Mouse (Mus musculus): ENCODE measurements around the gene Slit3.

The Slit3 gene

GRCm38 (mm10) chr11:35660967-35661366, 539.9 kb downstream of the Slit3 start:
- DNase-seq, result no peak

GRCm38 (mm10) chr11:35662945-35663344, 541.9 kb downstream of the Slit3 start:
- DNase-seq, result no peak

- peak in 1 of 2 experiments; percentile 28 for DNase-seq
Observed at GRCm38 (mm10) chr11:35663661-35664060, 542.6 kb downstream of the Slit3 start.

- DNase-seq, result peak; percentile 78 to 85
Observed at GRCm38 (mm10) chr11:35664991-35665390, 544.0 kb downstream of the Slit3 start.

DNA sequence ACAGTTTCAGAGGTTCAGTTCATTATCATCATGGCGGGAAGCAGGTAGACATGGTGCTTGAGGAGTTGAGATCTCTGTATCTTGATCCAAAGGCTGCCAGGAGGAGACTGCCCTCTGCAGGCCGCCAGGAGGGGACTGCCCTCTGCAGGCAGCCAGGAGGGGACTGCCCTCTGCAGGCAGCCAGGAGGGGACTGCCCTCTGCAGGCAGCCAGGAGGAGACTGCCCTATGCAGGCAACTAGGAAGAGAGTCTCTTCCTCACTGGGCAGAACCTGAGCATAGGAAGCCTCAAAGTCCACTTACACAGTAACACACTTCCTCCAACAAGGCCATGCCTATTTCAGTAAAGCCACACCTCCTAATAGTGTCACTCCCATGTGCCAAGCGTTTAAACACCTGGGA, 546.4 kb downstream of the Slit3 start:
- DNase-seq, result peak; percentile 41 to 53

DNA sequence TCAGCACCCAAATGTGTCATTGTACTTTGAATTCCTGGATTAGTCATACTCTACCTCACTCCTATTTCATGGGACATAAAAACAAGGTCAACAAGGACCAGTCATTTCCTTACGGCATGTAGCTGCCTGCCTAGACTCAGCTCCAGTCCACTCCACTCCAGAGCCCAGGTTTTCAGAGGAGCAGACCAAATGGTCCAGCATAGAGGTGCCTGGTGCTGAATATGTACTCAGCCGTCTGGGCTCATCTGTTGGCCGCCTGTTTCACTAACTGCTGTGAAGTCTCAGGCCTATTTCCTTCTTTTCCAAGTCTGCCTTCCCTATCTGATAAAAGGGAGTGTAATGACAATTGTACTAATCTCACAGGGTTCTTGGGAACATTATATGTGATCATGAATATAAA, 547.1 kb downstream of the Slit3 start:
- peak; percentile 82 to 88 for DNase-seq

- peak; percentile 95 to 97 for DNase-seq
Observed at GRCm38 (mm10) chr11:35668750-35669149, 547.7 kb downstream of the Slit3 start.

DNA sequence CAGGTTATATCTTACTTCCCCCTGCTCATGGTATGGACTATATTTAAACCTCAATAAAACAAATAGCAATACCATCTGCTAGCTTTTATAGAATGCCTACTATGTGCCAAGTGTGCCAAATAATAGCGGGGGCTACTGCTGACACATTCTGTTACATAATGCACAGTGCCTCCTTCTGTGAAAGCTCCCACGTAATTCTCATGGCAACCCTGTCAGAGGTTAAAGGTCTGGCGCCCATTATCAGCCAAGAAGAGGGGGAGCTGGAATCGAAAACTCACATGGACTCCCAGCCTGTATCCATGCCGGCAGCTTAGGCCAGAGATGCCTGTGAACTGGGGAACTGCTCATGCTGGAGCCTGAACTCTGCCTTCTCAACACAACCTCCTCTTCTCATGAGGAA, 548.5 kb downstream of the Slit3 start:
- DNase-seq, result peak in 1 of 2 experiments; percentile 38

GRCm38 (mm10) chr11:35670181-35670580, 549.2 kb downstream of the Slit3 start:
- DNase-seq, result peak; percentile 54 to 64

DNA sequence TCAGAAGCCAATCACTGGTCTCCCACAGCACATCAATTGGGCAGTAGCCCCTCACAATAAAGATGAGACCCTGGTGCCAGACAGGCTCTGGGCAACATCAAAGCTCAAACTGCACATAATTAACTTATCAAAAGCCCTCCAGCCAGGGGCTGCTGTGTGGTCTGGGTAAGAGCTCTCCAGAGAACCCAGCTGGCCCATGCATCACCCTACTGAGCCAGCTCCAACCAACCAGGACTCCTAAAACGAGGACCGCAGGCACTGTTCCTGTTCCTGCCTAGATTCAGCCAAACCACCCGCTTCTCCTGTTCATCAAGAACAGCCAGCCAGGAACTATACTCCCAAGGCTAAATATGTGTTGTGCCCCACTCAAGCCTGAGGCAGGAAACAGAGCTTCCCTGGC, 549.7 kb downstream of the Slit3 start:
- DNase-seq, result peak; percentile 39 to 63

DNA sequence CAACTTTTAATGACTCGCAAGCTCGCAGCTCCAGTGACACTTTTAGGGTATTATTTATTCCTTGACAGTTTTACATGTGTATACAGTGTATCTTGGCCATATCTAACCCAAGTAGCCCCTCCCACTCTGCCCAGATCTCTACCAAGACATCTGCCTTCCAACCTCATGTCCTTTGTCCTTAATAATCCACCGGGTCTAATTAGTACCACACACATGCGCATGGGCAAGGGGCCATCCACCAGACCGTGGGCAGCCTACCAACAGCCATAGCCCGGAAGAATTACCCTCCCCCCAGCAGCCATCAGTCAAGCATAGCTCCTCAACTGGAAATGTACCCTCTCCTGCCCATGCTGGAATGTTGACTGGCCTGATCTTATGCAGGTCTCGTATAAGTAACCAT, 552.0 kb downstream of the Slit3 start:
- DNase-seq, result peak; percentile 95 to 96

GRCm38 (mm10) chr11:35674242-35674641, 553.2 kb downstream of the Slit3 start:
- DNase-seq, result no peak

- no peak for DNase-seq
Observed at GRCm38 (mm10) chr11:35676744-35677143, 555.7 kb downstream of the Slit3 start.

DNA sequence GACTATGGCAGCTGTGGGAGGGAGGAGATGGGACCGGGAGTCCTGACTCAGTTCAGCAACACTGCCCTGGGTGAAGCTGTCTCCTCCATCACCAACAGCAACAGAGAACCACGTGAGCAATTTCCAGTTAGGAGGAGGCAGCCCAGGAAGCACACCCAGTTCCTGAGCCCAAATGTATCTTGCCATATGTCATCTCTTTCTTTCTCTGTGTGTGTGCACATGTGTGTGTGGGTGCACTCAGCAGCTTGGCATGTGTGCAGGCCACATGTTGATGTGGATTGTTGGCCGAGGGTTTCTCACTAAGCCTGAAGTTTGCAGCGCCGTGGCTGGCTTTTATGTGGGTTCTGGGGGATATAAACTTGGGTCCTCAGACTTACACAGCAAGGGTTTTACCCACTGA, 559.0 kb downstream of the Slit3 start:
- DNase-seq, result no peak

- no peak for DNase-seq
Observed at GRCm38 (mm10) chr11:35687316-35687715, 566.3 kb downstream of the Slit3 start.

- no peak for DNase-seq
Observed at GRCm38 (mm10) chr11:35690515-35691281, 569.7 kb downstream of the Slit3 start.

DNA sequence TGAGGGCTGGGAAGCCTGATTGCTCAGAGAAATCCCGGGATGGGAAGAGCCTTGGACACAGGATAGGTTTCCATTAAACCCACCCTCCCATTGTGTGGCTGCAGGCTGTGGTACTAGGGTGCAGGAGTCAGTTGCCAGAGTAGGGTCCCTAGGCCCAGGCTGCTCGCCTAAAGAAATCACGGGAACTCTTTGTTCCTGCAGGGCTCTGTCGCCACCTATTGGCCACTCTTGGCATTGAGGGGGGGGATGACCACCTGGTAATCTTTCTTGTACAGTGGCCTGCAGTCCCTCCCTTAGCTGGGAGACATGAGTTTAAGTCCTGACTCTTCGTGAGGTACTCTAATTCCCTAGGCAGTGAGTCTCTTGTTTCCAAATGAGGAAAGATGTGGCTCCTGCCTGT, 572.1 kb downstream of the Slit3 start:
- DNase-seq, result peak; percentile 89 to 92

- DNase-seq, result no peak
Observed at GRCm38 (mm10) chr11:35693625-35694024, 572.6 kb downstream of the Slit3 start.

DNA sequence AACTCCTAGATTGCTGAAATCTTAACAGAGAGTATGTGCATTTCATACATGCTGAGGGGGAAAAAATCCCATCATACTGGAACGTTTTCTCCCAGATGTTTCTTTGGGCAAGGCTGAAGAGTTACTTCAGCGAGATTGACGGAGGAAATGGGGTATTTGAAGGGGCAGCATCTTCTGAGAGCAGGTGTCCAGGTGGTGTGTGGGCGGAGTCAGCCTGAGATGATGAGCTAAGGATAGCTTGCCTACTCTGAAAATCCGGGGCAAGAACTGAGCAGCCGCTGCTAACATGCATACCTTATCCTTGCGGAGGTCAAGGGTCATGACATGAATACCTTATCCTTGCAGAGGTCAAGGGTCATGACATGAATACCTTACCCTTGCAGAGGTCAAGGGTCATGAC, 576.5 kb downstream of the Slit3 start:
- DNase-seq, result no peak

DNA sequence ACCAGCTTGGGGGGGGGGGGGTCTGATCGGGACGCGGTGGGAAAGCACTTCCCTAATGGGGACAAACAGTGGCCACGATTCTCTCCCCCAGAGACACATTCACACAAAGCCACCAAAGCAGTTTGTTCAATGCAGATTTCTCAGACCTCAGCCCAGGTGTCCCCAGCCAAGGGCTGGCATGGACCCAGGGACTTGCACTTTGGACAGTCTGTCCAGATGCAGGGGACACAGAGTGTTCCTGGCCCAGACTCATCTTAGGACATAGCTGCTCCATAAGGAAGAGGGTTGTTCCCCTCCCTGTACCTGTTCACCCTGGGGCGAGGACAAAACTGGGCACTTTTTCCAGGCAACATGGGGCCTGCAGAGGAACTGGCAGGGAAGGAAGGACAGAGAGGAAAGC, 577.9 kb downstream of the Slit3 start:
- DNase-seq, result peak in 1 of 2 experiments; percentile 34

DNA sequence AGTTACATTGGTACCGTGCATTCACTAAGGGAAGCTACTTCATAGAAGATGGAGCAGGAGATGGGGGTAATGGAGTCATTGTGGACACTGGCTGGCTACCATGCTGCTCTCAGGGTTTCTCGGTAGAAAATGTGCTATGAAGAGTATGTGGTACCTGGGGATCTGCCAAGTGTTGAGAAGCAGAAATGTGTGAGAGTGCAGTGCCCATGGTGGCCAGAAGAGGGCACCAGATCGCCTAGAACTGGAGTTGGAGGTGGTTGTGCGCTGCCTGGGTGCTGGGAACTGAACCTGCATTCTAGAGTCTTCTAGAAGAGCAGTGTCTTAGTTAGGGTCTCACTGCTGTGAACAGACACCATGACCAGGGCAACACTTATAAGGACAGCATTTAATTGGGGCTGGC, 582.4 kb downstream of the Slit3 start:
- peak; percentile 19 to 40 for DNase-seq

DNA sequence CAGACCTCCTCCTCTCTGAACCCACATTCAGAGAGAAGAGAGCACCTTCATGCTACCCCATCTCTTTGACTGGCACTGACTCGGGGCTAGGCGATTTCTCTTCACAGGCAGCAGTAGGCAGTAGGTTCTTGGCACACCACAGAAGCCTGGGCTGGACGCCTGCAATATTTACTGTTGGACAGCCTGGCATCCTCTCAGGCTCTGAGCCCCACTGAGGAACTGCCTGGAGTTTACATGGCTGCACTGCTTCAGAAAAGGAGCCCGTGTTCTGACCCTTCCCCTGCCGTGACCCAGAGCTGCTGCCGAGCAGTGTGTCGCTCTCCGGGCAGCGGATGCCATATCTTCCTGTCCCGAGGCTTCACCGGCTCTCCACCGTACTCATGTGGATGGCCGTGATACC, 583.4 kb downstream of the Slit3 start:
- peak; percentile 72 to 78 for DNase-seq

- peak in 1 of 2 experiments; percentile 32 for DNase-seq
Observed at GRCm38 (mm10) chr11:35704927-35705326, 583.9 kb downstream of the Slit3 start.

GRCm38 (mm10) chr11:35707431-35707830, 586.4 kb downstream of the Slit3 start:
- no peak for DNase-seq

- DNase-seq, result no peak
Observed at GRCm38 (mm10) chr11:35711314-35711713, 590.3 kb downstream of the Slit3 start.
